Mouse (Mus musculus) erythroblast, adult 5-6 weeks (primary cell): ENCODE data around the gene Ccdc40. TPM values are rescaled to one million over a fixed set of nuclear protein-coding genes. Genes with fewer than 3 reads are reported as not detected.

Source experiments
- ATAC-seq: replicated peaks from 2 replicates; pipeline ENCODE4 v1.8.0; 2016; ENCODE audit warnings: moderate number of reproducible peaks, mild to moderate bottlenecking, moderate TSS enrichment, inconsistent platforms; ENCODE audit not compliant: poor library complexity, low FRiP score, severe bottlenecking
- total RNA-seq, 2 experiments: library from RNA; stranded (forward) in 1 of 2; stranded (reverse) in 1 of 2; fragments of 150-400 nt in 1 of 2; fragments of 200-764, 138-1000 nt in 1 of 2; gene quantifications; 2 replicates each; pipeline versions ENCODE4 v1.2.3 to v1.2.4; 2015 to 2017; ENCODE audit warnings: low replicate concordance in 2 of 2

The Ccdc40 gene
- total RNA-seq, 2 experiments from 2014 or later, result 1.5 TPM; not detected in 1

GRCm38 (mm10) chr11:119206562-119206961 lies 21.8 kb upstream of the Ccdc40 start:
- ATAC-seq, result 0 out of 2 replicates have a peak, but pooled peaks have one; percentile 56

GRCm38 (mm10) chr11:119207986-119208385 lies 20.4 kb upstream of the Ccdc40 start:
- ATAC-seq, result no peak

GRCm38 (mm10) chr11:119208870-119209370 lies 19.5 kb upstream of the Ccdc40 start:
- ATAC-seq, result no peak

GRCm38 (mm10) chr11:119209371-119210025 lies 18.9 kb upstream of the Ccdc40 start:
- ATAC-seq, result no peak

- no peak for ATAC-seq
These were observed 17.9 kb upstream of the Ccdc40 start for GRCm38 (mm10) chr11:119210321-119211100.

DNA sequence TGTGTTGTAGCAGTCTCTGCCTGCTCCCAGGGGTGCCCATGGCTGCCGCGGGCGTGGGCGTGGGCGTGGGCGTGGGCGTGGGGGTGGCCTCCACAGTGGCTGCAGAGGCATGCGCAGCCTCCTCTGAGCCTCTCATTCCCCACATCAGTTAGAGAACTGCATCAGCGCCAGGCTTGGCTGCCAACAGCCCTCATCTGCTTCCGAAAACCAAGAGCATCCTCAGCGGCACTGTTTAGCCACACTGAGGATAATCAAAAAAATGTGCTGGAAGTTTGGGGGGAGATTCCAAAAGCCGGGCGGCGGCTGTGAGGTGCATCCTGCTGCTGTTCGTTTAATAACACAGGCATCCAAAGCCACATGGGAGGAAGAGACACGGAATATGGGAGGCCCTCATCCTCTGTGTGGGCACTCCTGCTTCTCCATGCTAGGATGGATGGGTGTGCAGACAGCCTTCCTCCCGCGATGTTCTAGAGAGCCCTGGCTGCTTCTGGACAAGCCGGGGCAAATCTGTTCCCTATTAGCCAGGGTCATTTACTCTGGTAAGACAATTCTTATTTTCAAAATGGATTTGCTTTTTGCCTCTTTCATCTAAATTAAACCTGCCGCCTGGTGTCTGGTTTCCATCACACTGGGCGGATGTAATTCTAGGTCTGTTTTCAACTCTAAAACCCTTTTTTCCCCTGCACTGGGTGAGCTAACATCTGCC lies 16.6 kb upstream of the Ccdc40 start:
- ATAC-seq, result no peak

DNA sequence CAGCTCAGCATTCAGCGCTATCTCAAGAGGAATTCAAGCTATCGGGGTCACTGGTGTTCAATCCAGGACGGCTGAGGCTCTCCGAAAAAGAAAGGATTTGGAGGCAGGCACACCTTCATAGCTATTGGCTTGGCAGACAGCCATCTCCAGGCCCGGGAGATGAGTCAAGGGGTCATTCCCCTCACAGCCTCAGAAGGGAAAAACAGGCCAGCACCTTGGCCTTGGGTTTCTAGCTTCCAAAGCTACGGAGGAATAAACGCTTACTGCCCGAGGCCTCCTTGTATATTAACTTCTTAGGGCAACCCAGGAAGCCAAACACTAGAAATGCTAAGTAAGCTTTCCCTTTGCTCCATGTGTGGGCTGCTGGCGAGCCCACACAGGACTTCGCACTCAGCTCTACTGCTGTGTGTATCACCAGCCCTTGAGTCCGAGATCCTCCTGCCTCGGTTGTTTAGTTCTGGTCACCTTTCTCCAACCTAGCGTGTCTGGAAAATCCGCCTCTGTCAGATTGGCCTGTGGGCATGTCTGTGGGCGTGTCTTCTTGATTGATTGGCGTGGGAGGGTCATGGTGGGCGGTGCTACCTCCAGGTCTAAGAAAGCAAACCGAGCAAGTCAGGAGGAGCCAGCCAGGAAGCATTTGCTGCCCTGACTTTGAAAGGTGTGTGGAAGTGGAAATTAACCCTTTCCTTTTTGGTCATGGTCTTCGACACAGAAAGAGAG lies 15.0 kb upstream of the Ccdc40 start:
- ATAC-seq, result no peak

DNA sequence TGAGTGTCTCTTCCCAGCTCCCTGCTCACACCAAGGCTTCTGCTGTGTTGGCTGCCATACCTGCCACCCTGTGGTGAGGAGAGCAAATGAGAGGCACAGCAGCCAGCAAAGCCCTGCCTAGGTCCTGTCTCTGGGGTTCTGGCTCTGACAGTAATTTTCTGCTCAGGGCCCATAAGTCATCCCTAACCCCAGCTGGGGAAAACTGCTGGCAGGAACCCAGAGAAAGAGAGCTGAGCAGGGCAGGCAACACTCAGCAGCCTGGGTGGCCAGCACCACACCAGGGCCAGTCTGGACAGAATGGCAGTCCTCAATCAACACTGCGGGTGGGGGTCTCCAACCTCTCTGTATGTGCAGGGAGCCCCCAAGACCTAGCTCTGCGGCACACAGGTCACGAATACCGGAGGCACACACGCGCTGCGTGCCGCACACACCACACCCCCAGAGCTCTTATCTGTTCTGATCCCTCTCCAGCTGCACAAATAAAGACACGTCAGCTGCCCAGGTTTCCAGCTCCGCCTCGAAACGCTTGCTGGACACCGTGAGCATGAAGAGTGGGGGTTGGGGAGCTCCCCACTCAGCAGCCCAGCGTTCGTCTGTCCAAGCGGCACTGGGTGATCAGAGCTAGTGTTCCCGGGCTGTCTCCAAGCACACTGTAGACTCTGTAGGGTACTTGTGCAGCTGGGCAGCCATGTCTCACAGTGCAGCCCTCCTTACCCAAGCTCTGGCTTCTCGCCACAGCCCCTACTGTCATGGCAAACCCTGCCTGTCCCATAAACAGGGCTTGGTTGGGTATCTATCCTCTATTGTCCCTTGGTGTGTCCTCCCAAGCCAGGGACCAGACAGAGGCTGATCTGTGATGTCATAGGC lies 13.1 kb upstream of the Ccdc40 start:
- ATAC-seq, result no peak

DNA sequence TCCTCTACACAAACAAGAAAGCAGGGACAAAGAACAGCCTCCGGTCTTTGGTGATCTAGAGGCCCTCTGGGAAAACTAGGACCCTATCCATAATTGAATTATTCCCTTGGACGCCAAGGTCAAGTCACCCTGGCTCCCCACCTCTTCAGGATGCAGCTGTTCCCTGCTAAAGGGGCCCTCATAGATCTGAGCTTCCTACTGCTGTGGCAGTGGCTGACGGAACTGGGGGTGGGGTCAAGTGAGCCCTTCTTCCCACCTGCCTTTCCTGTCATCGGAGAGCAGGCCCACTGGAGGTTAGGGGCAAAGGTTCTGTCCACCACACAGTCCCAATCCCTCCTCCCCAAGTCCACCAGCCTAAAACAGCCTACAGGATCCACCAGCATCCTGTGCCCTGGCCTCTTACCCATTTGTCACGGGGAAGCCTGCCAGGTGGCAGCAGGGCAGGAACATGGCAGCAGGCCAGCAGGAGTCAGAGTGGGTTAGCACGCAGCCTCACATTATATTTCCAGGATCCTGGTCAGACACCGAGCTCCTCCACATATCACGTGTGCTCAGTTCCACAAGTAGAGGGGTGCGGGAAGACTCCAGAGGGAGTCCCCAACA lies 12.4 kb upstream of the Ccdc40 start:
- no peak for ATAC-seq

DNA sequence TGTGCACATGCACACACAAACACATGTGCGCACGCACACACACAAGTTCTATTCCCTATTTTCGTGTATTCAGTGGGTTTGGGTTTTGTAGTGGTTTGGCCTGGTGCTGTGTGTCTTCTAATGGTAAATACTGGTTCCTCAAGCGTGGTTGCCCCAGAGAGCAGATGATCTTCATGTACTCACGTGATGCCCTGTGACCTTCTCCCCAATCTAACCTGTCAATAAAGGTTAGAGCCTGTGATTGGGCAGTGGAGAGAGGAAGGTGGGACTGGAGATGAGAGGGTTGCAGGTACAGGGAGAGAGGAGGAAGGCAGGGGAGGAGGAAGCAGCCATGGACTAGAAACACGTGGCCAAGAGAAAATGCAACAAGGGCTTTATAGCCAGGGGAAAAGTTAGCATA lies 10.5 kb upstream of the Ccdc40 start:
- ATAC-seq, result no peak

- no peak for ATAC-seq
These were observed 8.4 kb upstream of the Ccdc40 start for GRCm38 (mm10) chr11:119219816-119220465.

- no peak for ATAC-seq
These were observed 6.4 kb upstream of the Ccdc40 start for GRCm38 (mm10) chr11:119221812-119222510.

GRCm38 (mm10) chr11:119223124-119223890 lies 5.1 kb upstream of the Ccdc40 start:
- no peak for ATAC-seq

DNA sequence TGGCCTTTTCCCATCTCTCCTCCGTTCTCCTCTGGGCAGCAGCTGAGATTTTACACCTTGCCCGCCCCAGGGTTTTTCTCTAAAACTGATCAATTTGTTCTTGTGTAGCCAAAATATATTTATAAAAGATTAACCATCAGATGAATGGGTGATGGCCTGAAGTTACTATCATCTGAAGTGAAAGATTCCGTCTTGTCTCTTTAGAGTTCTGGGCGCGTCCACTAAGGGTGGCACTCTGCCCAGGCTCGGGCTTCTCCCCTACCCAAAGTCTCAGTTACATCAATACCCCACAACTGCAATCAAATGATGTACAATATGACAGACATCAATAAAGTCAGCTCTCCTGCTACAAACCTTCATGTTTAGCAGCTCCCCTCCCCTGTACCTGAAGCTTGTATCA lies 3.4 kb upstream of the Ccdc40 start:
- ATAC-seq, result no peak

DNA sequence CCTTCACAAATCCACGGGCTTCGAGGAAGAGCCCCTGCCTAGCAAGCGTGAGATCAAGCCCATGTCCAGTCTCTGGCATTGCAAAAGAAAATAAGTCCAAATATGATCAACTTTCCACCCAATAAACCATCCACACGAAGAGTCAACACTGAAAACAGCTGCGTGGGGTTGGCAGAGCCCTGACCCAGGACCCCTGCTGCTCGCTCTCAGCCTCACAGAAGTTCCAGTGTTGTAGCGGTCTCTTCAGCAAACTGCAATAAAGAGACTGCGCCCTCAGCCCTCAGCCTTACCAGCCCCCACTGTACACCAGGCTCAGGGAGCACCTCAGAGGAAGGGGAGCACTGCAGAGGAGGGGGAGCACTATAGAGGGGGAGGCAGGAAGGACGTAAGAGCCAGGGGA lies 2.7 kb upstream of the Ccdc40 start:
- no peak for ATAC-seq

DNA sequence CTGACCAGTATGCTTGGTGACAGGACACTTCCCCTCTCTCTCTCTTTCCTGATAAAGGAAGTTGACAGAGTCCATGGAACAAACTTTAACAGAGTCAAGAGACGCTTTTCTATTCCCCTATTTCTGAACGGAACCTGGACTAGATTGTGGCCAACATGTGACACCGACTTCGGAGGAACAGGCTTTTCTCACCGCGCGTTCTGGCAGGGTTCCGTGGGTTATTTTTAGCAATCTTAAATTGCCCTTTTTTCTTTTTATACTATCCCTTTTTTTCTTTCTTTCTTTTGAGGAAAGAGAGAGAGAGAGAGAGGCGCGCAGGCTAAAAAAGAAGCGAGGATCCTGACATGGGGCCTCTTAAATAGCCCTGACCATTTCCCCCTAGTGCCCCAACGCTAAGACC lies 781 bp upstream of the Ccdc40 start:
- no peak for ATAC-seq
